ENCODE assay signal across 8 mouse cellular contexts in the genomic region with DNA sequence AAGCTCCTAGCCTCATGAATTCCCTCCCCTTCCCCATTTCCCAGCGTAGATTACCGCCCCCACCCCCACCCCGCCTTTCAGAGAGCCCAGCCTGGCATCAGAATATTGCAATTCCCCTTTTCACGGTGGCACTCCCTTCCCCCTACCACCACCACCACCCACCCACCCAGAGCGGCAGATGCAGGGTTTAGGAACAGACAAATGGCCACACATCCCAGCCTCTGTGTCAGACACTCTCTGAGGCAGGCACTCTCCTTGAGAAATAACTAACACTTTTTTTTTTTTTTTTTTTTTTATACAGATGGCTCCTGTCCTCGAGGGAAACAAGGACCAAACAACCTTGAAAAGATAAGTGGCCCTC. TPM values are rescaled to one million over a fixed set of nuclear protein-coding genes. Genes with fewer than 3 reads are reported as not detected.
A peak's percentile ranks its signal among the peaks of the same experiment; 100 is the strongest.
DNase-seq lines count a peak whose midpoint lies in the region; ATAC-seq and TF ChIP-seq lines count a peak whose summit lies in the region.

No protein-coding gene starts in this region.

- no peaks in the 10 kb centered on the region for H3K36me3 ChIP-seq in erythroblast, embryonic 14.5 days (ENCODE audit: control insufficient read depth)
- no peaks in the 10 kb centered on the region for H3K36me3 ChIP-seq in spleen, adult 2 months (ENCODE audit: control insufficient read depth, insufficient read depth, low read length)
- no peaks in the 10 kb centered on the region for H3K36me3 ChIP-seq in liver, embryonic 15.5 days (replicated peaks)

- ATAC-seq in erythroblast, adult 5-6 weeks (replicated peaks; ENCODE audit: low FRiP score, poor library complexity, severe bottlenecking), result no peak
- ATAC-seq in liver, embryonic 15.5 days (ENCODE audit: insufficient read depth), result no peak

- peaks cover 3% of the 10 kb centered on the region for H3K4me1 ChIP-seq in erythroblast, embryonic 14.5 days (ENCODE audit: control insufficient read depth)
- peaks cover 5% of the 10 kb centered on the region; the same call in 1 of the 2 replicates for H3K4me1 ChIP-seq in spleen, adult 2 months (ENCODE audit: control insufficient read depth, insufficient read depth, insufficient read length)
- H3K4me1 ChIP-seq in liver, embryonic 15.5 days (replicated peaks), result no peaks in the 10 kb centered on the region

- H3K27me3 ChIP-seq in erythroblast, embryonic 14.5 days (ENCODE audit: control insufficient read depth), result peaks cover 2% of the 10 kb centered on the region; the same call in 1 of the 2 replicates
- H3K27me3 ChIP-seq in spleen, adult 2 months (ENCODE audit: control insufficient read depth, insufficient read depth, low read length), result no peaks in the 10 kb centered on the region
- no peaks in the 10 kb centered on the region for H3K27me3 ChIP-seq in liver, embryonic 15.5 days

- H3K4me2 ChIP-seq in liver, embryonic 15.5 days, result peak overlapping the region; percentile 69

- no peak for TF ChIP-seq CTCF in spleen, adult 2 months (IDR thresholded peaks at IDR 0.05; ENCODE audit: extremely low read depth, insufficient read depth, insufficient read length, insufficient replicate concordance)

- TF ChIP-seq POLR2A in spleen, adult 2 months (IDR thresholded peaks at IDR 0.05; ENCODE audit: low read depth, low read length), result no peak

- no peak overlapping the region for H3K9ac ChIP-seq in liver, embryonic 15.5 days

- H3K9me3 ChIP-seq in erythroblast, embryonic 14.5 days (ENCODE audit: control insufficient read depth, low read length), result no peaks in the 10 kb centered on the region
- no peaks in the 10 kb centered on the region for H3K9me3 ChIP-seq in liver, embryonic 15.5 days (replicated peaks)

- no peak for DNase-seq in spleen, adult 2 months (ENCODE audit: low read depth in 1 of 2, low spot score in 2 of 2)
- no peak for DNase-seq in spleen, postnatal 10 days (ENCODE audit: low spot score in 2 of 2)
- no peak for DNase-seq in cerebellum, adult 11-12 months
- no peak for DNase-seq in thymus, postnatal 0 days (ENCODE audit: low spot score)
- DNase-seq in adrenal gland, postnatal 14 days, result no peak

- WGBS in spleen, adult 2 months, result 4% methylated on average over 6 of the region's 6 CpGs
- 5% methylated on average over 6 of the region's 6 CpGs for WGBS in liver, embryonic 15.5 days (ENCODE audit: insufficient replicate concordance)

- no peak overlapping the region for H3K27ac ChIP-seq in spleen, adult 2 months (ENCODE audit: insufficient read depth, low read length)
- H3K27ac ChIP-seq in liver, embryonic 15.5 days (replicated peaks), result no peak overlapping the region

- peak overlapping the region; percentile 52 for H3K4me3 ChIP-seq in erythroblast, embryonic 14.5 days (replicated peaks)
- H3K4me3 ChIP-seq in spleen, adult 2 months (ENCODE audit: extremely low read depth, insufficient read depth, insufficient read length), result peak overlapping the region; percentile 43
- H3K4me3 ChIP-seq in liver, embryonic 15.5 days (replicated peaks), result peak overlapping the region; percentile 48

RNA-seq across cellular contexts. Expression of a gene that starts 19.2 kb away (rescaled TPM):
- 0.02 TPM in 1 of 2 replicates, not detected in the other for polyA plus RNA-seq in erythroblast, embryonic 14.5 days (2012)
- total RNA-seq in erythroblast, adult 5-6 weeks (2015; ENCODE audit: low replicate concordance), result 1.3 and 4.2 TPM in 2 replicates
- total RNA-seq in erythroblast, adult 5-6 weeks (2017; ENCODE audit: low replicate concordance), result 2.6 and 3.8 TPM in 2 replicates
- not detected in 2 replicates for polyA plus RNA-seq in spleen, adult 2 months (2012; rRNA removed)
- 0.10 and 0.12 TPM in 2 replicates for polyA plus RNA-seq in liver, embryonic 15.5 days (2015; fragmentation: Nextera tagmentation; extraction: Ambion mirVana)
- 0.17 and 0.20 TPM in 2 replicates for polyA plus RNA-seq in thymus, postnatal 0 days (2015; fragmentation: Nextera tagmentation; extraction: Ambion mirVana)
- 0.08 TPM in 1 of 2 replicates, not detected in the other for total RNA-seq in adrenal gland, postnatal 14 days (2021)

RNA-seq across cellular contexts. Expression of a gene that starts 22.7 kb away (rescaled TPM):
- polyA plus RNA-seq in erythroblast, embryonic 14.5 days (2012), result not detected in 2 replicates
- not detected in 2 replicates for total RNA-seq in erythroblast, adult 5-6 weeks (2015; ENCODE audit: low replicate concordance)
- total RNA-seq in erythroblast, adult 5-6 weeks (2017; ENCODE audit: low replicate concordance), result 0.14 TPM in 1 of 2 replicates, not detected in the other
- not detected in 2 replicates for polyA plus RNA-seq in spleen, adult 2 months (2012; rRNA removed)
- 0.13 and 0.15 TPM in 2 replicates for polyA plus RNA-seq in liver, embryonic 15.5 days (2015; fragmentation: Nextera tagmentation; extraction: Ambion mirVana)
- 0.85 and 1.1 TPM in 2 replicates for polyA plus RNA-seq in thymus, postnatal 0 days (2015; fragmentation: Nextera tagmentation; extraction: Ambion mirVana)
- not detected in 2 replicates for total RNA-seq in adrenal gland, postnatal 14 days (2021)

RNA-seq across cellular contexts. Expression of a gene that starts 59.7 kb away (rescaled TPM):
- polyA plus RNA-seq in erythroblast, embryonic 14.5 days (2012), result 0.37 and 0.63 TPM in 2 replicates
- 15.7 and 32.3 TPM in 2 replicates for total RNA-seq in erythroblast, adult 5-6 weeks (2015; ENCODE audit: low replicate concordance)
- 12.8 and 21.7 TPM in 2 replicates for total RNA-seq in erythroblast, adult 5-6 weeks (2017; ENCODE audit: low replicate concordance)
- polyA plus RNA-seq in spleen, adult 2 months (2012; rRNA removed), result 5.8 and 6.3 TPM in 2 replicates
- polyA plus RNA-seq in liver, embryonic 15.5 days (2015; fragmentation: Nextera tagmentation; extraction: Ambion mirVana), result 40.4 and 47.1 TPM in 2 replicates
- polyA plus RNA-seq in thymus, postnatal 0 days (2015; fragmentation: Nextera tagmentation; extraction: Ambion mirVana), result 154 and 161 TPM in 2 replicates
- total RNA-seq in adrenal gland, postnatal 14 days (2021), result 12.9 and 13.3 TPM in 2 replicates
